Mouse (Mus musculus): Measurements from ENCODE around the gene Pde10a. TPM values are rescaled to one million over a fixed set of nuclear protein-coding genes. Genes with fewer than 3 reads are reported as not detected.

Pde10a gene
- total and polyA plus RNA-seq, 2 experiments: 0.28 to 0.56 TPM

- DNase-seq (ENCODE audit: extremely low read depth, low read depth, low spot score): no peak
- 0 out of 2 replicates have a peak, but pooled peaks cover 2% of the 10 kb centered on the region for H3K4me1 ChIP-seq (ENCODE audit: control insufficient read depth, insufficient read depth, low read length)
- TF ChIP-seq CTCF (IDR thresholded peaks at IDR 0.05; ENCODE audit: low read depth, low read length) (no peak), POLR2A (IDR thresholded peaks at IDR 0.05; ENCODE audit: extremely low read depth, insufficient read depth, low read length) (no peak)
- no peak overlapping the region for H3K9ac ChIP-seq (ENCODE audit: low read depth, low read length)
- WGBS: 86% methylated on average over 7 of the region's 7 CpGs
- no peaks in the 10 kb centered on the region for H3K36me3 ChIP-seq (ENCODE audit: control insufficient read depth, insufficient read depth, low read length)
- H3K27ac ChIP-seq (replicated peaks; ENCODE audit: insufficient read depth, low read depth, low read length): no peak overlapping the region
- no peaks in the 10 kb centered on the region for H3K79me2 ChIP-seq (ENCODE audit: control insufficient read depth, insufficient read depth, low read length)
- no peaks in the 10 kb centered on the region for H3K27me3 ChIP-seq (ENCODE audit: control insufficient read depth, insufficient read depth, low read length)
- no peak overlapping the region for H3K4me3 ChIP-seq (ENCODE audit: insufficient read depth, low read depth, low read length)
These were observed 318.8 kb downstream of the Pde10a start for GRCm38 (mm10) chr17:8843941-8844340.

GRCm38 (mm10) chr17:8846506-8846905 is 321.3 kb downstream of the Pde10a start:
- Histone ChIP-seq H3K36me3 (ENCODE audit: control insufficient read depth, insufficient read depth, low read length) (no peaks in the 10 kb centered on the region), H3K27ac (replicated peaks; ENCODE audit: insufficient read depth, low read depth, low read length) (no peak overlapping the region), H3K9ac (ENCODE audit: low read depth, low read length) (no peak overlapping the region), H3K79me2 (ENCODE audit: control insufficient read depth, insufficient read depth, low read length) (no peaks in the 10 kb centered on the region), H3K4me3 (ENCODE audit: insufficient read depth, low read depth, low read length) (no peak overlapping the region), H3K4me1 (ENCODE audit: control insufficient read depth, insufficient read depth, low read length) (no peaks in the 10 kb centered on the region), H3K27me3 (ENCODE audit: control insufficient read depth, insufficient read depth, low read length) (no peaks in the 10 kb centered on the region)
- TF ChIP-seq CTCF (IDR thresholded peaks at IDR 0.05; ENCODE audit: low read depth, low read length) (no peak), POLR2A (IDR thresholded peaks at IDR 0.05; ENCODE audit: extremely low read depth, insufficient read depth, low read length) (no peak)
- WGBS: 60% methylated on average over 6 of the region's 6 CpGs
- peak; percentile 12 for DNase-seq (ENCODE audit: extremely low read depth, low read depth, low spot score)

GRCm38 (mm10) chr17:8847558-8847957 is 322.4 kb downstream of the Pde10a start:
- Histone ChIP-seq H3K4me3 (ENCODE audit: insufficient read depth, low read depth, low read length) (no peak overlapping the region), H3K9ac (ENCODE audit: low read depth, low read length) (no peak overlapping the region), H3K27me3 (ENCODE audit: control insufficient read depth, insufficient read depth, low read length) (no peaks in the 10 kb centered on the region), H3K79me2 (ENCODE audit: control insufficient read depth, insufficient read depth, low read length) (no peaks in the 10 kb centered on the region), H3K27ac (replicated peaks; ENCODE audit: insufficient read depth, low read depth, low read length) (no peak overlapping the region), H3K36me3 (ENCODE audit: control insufficient read depth, insufficient read depth, low read length) (no peaks in the 10 kb centered on the region), H3K4me1 (ENCODE audit: control insufficient read depth, insufficient read depth, low read length) (no peaks in the 10 kb centered on the region)
- 66% methylated on average over 7 of the region's 7 CpGs for WGBS
- TF ChIP-seq POLR2A (IDR thresholded peaks at IDR 0.05; ENCODE audit: extremely low read depth, insufficient read depth, low read length) (no peak), CTCF (IDR thresholded peaks at IDR 0.05; ENCODE audit: low read depth, low read length) (no peak)
- no peak for DNase-seq (ENCODE audit: extremely low read depth, low read depth, low spot score)

- Histone ChIP-seq H3K9ac (ENCODE audit: low read depth, low read length) (no peak overlapping the region), H3K36me3 (ENCODE audit: control insufficient read depth, insufficient read depth, low read length) (no peaks in the 10 kb centered on the region), H3K27me3 (ENCODE audit: control insufficient read depth, insufficient read depth, low read length) (no peaks in the 10 kb centered on the region; the same call in 1 of the 2 replicates), H3K4me1 (ENCODE audit: control insufficient read depth, insufficient read depth, low read length) (no peaks in the 10 kb centered on the region), H3K79me2 (ENCODE audit: control insufficient read depth, insufficient read depth, low read length) (no peaks in the 10 kb centered on the region), H3K4me3 (ENCODE audit: insufficient read depth, low read depth, low read length) (no peak overlapping the region), H3K27ac (replicated peaks; ENCODE audit: insufficient read depth, low read depth, low read length) (no peak overlapping the region)
- WGBS: 93% methylated on average over 6 of the region's 6 CpGs
- TF ChIP-seq CTCF (IDR thresholded peaks at IDR 0.05; ENCODE audit: low read depth, low read length) (no peak), POLR2A (IDR thresholded peaks at IDR 0.05; ENCODE audit: extremely low read depth, insufficient read depth, low read length) (no peak)
- no peak for DNase-seq (ENCODE audit: extremely low read depth, low read depth, low spot score)
These were observed 326.7 kb downstream of the Pde10a start for GRCm38 (mm10) chr17:8851846-8852245.

GRCm38 (mm10) chr17:8856430-8857371 is 331.5 kb downstream of the Pde10a start:
- peak; percentile 47 for DNase-seq (ENCODE audit: extremely low read depth, low read depth, low spot score)
- Histone ChIP-seq H3K9ac (ENCODE audit: low read depth, low read length) (no peak overlapping the region), H3K36me3 (ENCODE audit: control insufficient read depth, insufficient read depth, low read length) (no peaks in the 10 kb centered on the region), H3K4me1 (ENCODE audit: control insufficient read depth, insufficient read depth, low read length) (no peaks in the 10 kb centered on the region), H3K79me2 (ENCODE audit: control insufficient read depth, insufficient read depth, low read length) (no peaks in the 10 kb centered on the region), H3K27me3 (ENCODE audit: control insufficient read depth, insufficient read depth, low read length) (no peaks in the 10 kb centered on the region; the same call in 1 of the 2 replicates), H3K27ac (replicated peaks; ENCODE audit: insufficient read depth, low read depth, low read length) (no peak overlapping the region), H3K4me3 (ENCODE audit: insufficient read depth, low read depth, low read length) (no peak overlapping the region)
- no peak for TF ChIP-seq CTCF (IDR thresholded peaks at IDR 0.05; ENCODE audit: low read depth, low read length)
- no peak for TF ChIP-seq POLR2A (IDR thresholded peaks at IDR 0.05; ENCODE audit: extremely low read depth, insufficient read depth, low read length)
- WGBS: 42% methylated on average over 22 of the region's 22 CpGs
